Mouse (Mus musculus): ENCODE measurements at regions not wholly inside any gene's neighbourhood (a gene's known extent, or its start where the extent isn't known, plus 50 kb on each side); places are given as distances from the start of the nearest gene placed in this dataset.
A peak's percentile ranks its signal among the peaks of the same experiment; 100 is the strongest.
"Not testable (repeated sequence)": the region's sequence is repeated elsewhere in the genome, so short reads cannot be mapped to it uniquely, and the experiment has no call there.

GRCm38 (mm10) chr12:20802027-20802426 is 188.2 kb upstream of the Asap2 start:
- not testable (repeated sequence) for DNase-seq

- not testable (repeated sequence) for DNase-seq
These were observed 184.8 kb upstream of the Asap2 start for GRCm38 (mm10) chr12:20805466-20805865.

DNA sequence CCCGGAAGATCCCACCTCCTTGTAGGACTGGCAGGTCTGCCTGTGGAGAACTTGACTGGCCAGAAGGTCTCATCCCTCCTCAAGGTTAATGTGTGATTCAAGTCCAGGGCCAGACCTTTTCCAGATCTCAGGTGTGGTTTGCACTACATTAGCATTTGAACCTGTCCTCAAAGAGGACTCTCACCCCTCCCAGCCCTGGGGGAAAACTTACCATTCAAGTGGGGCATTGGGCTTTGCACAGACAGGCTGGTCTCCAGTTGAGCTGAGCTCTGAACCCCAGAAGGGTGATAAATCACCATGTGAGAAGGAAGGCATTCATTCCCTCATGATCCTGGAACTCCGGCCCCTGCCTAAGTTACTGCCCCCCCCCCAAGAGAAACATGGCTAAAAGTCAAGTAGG is 183.6 kb upstream of the Asap2 start:
- no peak for DNase-seq

DNA sequence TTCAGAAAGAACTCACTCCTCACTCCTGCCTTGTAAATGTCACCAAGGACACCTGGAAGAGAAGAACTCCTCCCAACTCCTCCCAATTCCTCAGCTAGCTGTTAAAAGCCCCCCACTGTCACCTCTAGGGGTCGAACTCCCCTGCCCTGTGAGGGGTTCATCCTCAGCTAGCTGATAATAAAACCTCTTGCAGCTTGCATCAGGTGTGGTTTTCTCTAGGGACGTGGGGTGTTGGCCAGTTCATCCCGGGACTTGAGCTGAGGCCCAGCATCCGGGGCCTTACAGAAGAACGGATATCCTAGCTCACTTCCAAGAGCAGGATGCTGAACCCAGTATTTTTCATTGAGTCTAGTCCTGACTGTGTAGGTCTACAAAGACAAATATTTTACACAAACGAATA is 176.4 kb upstream of the Asap2 start:
- DNase-seq: not testable (repeated sequence)

DNA sequence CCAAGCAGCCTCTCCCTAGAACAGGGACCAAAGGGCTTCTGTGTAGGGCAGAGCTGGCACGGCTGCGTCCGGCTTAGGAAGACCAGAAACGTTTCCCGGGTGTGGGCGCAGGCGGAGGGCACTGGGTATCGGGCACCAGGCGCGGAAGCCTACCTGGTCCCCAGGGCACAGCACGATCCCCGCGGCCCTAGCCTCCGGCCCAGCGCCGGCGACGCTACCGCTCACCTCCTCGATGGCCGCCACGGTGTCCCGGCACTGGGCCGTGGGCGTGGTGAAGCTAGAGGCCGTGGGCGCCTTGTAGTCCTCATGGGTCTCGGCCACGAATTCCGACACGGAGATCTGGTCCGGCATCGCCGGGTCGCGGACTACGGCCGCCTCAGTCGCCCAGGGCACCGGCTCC is 175.1 kb upstream of the Asap2 start:
- not testable (repeated sequence) for DNase-seq

DNA sequence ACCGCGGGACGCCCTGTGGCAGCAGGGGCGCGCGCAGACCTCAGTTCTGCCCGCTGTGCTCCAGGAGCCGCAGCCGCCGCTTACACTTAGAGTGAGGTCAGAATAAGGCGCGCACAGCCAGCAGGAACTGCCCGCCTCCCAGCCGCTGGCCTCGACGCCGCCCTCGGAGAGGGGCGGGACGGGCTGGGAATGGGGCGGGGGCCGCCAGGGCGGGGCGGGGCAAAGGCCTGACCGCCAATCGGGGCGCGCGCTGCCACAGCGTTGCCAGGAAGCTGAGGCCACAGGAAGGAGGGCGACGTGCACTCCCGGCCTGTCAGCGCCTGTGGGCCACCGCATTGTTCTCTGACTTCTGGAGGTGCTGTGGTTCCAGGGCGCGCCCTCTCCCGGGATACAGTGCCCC is 174.7 kb upstream of the Asap2 start:
- peak; percentile 34 for DNase-seq

- DNase-seq: not testable (repeated sequence)
These were observed 146.5 kb upstream of the Asap2 start for GRCm38 (mm10) chr12:20843661-20844320.

GRCm38 (mm10) chr12:20844873-20845272 is 145.4 kb upstream of the Asap2 start:
- DNase-seq: peak; percentile 7

GRCm38 (mm10) chr12:20845297-20845696 is 145.0 kb upstream of the Asap2 start:
- DNase-seq: no peak

DNA sequence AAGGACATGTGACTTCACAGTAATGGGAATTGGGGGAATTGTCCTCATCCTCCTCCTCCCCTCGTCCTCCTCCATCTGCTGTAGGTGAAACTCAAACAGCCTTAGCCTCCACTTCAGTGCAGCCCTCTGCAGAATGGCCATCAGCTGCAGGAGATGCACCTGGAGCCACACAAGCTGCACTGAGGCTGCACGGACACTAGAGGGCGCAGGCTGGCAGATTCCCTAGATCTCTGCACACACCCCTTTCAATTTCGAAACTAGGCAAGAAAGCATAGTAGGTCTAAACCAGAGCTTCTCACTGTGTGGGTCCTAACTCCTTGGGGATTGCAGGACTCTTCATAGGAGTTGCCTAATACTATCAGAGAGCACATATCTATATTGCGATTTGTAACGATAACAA is 106.2 kb upstream of the Asap2 start:
- DNase-seq: not testable (repeated sequence)

- DNase-seq: peak; percentile 58
These were observed 69.4 kb upstream of the Asap2 start for GRCm38 (mm10) chr12:20920653-20921397.

- not testable (repeated sequence) for DNase-seq
These were observed 68.7 kb upstream of the Asap2 start for GRCm38 (mm10) chr12:20921398-20922023.

DNA sequence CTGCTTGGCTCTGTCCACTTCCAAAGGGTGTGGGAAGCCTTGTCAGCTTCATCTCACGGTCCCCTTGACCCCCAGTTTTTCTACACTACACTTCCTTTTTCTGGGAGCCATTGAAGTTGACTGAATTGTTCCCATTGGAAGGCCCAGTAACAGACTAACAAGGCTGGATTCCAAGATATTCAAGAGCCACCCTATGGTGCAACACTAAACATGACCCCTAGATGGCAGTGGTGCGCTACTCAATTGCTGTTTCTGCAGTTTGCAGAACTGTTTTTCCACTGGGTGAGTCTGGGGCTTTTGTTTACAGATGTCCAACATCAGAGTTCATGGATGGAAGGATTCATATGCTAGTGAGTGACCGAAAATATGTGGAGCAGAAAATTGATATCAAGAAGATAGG is 61.3 kb upstream of the Asap2 start:
- peak; percentile 53 for DNase-seq

Measured in right cerebral cortex, postnatal 14 days (tissue).